Mouse (Mus musculus): ENCODE measurements around the gene Arhgap18.

GRCm38 (mm10) chr10:26890269-26890955 lies 137.2 kb downstream of the Arhgap18 start:
- TF ChIP-seq ZNF384 (IDR thresholded peaks at IDR 0.05; ENCODE audit: low read depth, low read length) (no peak), HCFC1 (IDR thresholded peaks at IDR 0.05; ENCODE audit: borderline replicate concordance, insufficient read depth, low read length) (no peak)

Measured in ES-E14 (cell line).